Mouse (Mus musculus) liver, embryonic 14.5 days (tissue): ENCODE data around the gene Pcdh15. TPM values are rescaled to one million over a fixed set of nuclear protein-coding genes. Genes with fewer than 3 reads are reported as not detected.

Experiments used
- ATAC-seq: fragments of 200-750 bp; cut with Nextera tagmentation; 2 replicates; pipeline ENCODE4 v1.8.0; 2017; ENCODE audit warnings: moderate number of reproducible peaks, mild to moderate bottlenecking, moderate library complexity; ENCODE audit not compliant: insufficient read depth
- DNase-seq, 3 experiments: peaks; one replicate each; pipeline ENCODE4 v3.0.0-alpha.2; 2012 to 2013; ENCODE audit warnings: low read depth in 3 of 3, low spot score in 3 of 3
- H3K27ac ChIP-seq: fragments of 300-500 bp; sonication (generic); 2 replicates; pipeline ENCODE4 v1.5.1; 2014; ENCODE audit warnings: moderate library complexity, mild to moderate bottlenecking, control low read depth, inconsistent platforms
- H3K27me3 ChIP-seq: fragments of 300-500 bp; sonication (generic); 2 replicates; pipeline ENCODE4 v1.6.1; 2014; ENCODE audit warnings: mild to moderate bottlenecking, low read length, moderate library complexity; ENCODE audit not compliant: control insufficient read depth, insufficient read depth
- H3K36me3 ChIP-seq: fragments of 300-500 bp; sonication (generic); replicated peaks from 2 replicates; pipeline ENCODE4 v1.6.1; 2014; ENCODE audit warnings: low read depth; ENCODE audit not compliant: control insufficient read depth, insufficient read depth
- H3K4me1 ChIP-seq, 2 experiments: fragments of 200-500 bp in 1 of 2; fragments of 300-500 bp in 1 of 2; sonication (generic) in 1 of 2; replicated peaks; 2 replicates each; pipeline ENCODE4 v1.6.1; 2012 to 2014; ENCODE audit warnings: antibody characterized with exemption in 1 of 2, inconsistent platforms in 1 of 2, low read length in 1 of 2; ENCODE audit not compliant: control insufficient read depth in 2 of 2, insufficient read depth in 2 of 2
- H3K4me2 ChIP-seq: fragments of 300-500 bp; sonication (generic); 2 replicates; pipeline ENCODE4 v1.6.1; 2014; ENCODE audit warnings: low read depth, mild to moderate bottlenecking, control low read depth, moderate library complexity
- H3K4me3 ChIP-seq, 2 experiments: fragments of 200-500 bp in 1 of 2; fragments of 300-500 bp in 1 of 2; sonication (generic) in 1 of 2; 2 replicates each; pipeline ENCODE4 v1.5.1; 2012 to 2014; ENCODE audit warnings: low read depth in 2 of 2, low read length in 2 of 2, mild to moderate bottlenecking in 2 of 2, control low read depth in 1 of 2, inconsistent platforms in 1 of 2, moderate library complexity in 1 of 2; ENCODE audit not compliant: insufficient read depth in 1 of 2
- H3K9ac ChIP-seq: fragments of 300-500 bp; sonication (generic); replicated peaks from 2 replicates; pipeline ENCODE4 v1.6.1; 2014; ENCODE audit warnings: mild to moderate bottlenecking, control low read depth, moderate library complexity
- H3K9me3 ChIP-seq: fragments of 300-500 bp; sonication (generic); 2 replicates; pipeline ENCODE4 v1.6.1; 2016; ENCODE audit warnings: low read length, mixed read lengths; ENCODE audit not compliant: control insufficient read depth
- CTCF ChIP-seq: IDR thresholded peaks from 2 replicates; pipeline ENCODE4 v1.5.1; 2016; ENCODE audit warnings: antibody characterized with exemption, low read depth, control low read depth
- EP300 ChIP-seq: IDR thresholded peaks from 2 replicates; pipeline ENCODE4 v1.6.1; 2016; ENCODE audit warnings: antibody characterized with exemption, low read depth
- WGBS: fragments of 180-500 bp; shearing (Covaris S2); extraction: QIAGEN DNeasy Blood & Tissue Kit; methylation state at CpG from one replicate; pipeline ENCODE4 v1.1.7; 2014; ENCODE audit not compliant: insufficient replicate concordance; 5-methylcytosine and 5-hydroxymethylcytosine counted together
- polyA plus RNA-seq, 2 experiments: library from polyadenylated mRNA; depleted of rRNA in 1 of 2; stranded (reverse) in 1 of 2; unstranded in 1 of 2; fragments of >200 nt; fragmentation: Nextera tagmentation in 1 of 2; extraction: Ambion mirVana in 1 of 2; gene quantifications; 2 replicates each; pipeline versions ENCODE4 v1.2.1 to v1.2.3; 2012 to 2014

The Pcdh15 gene
- polyA plus RNA-seq, 2 experiments = 0.02 TPM; not detected in 1

- whole genome bisulfite sequencing = 57% methylated on average over 5 of the region's 5 CpGs
- TF ChIP-seq EP300 (no peak), CTCF (no peak)
- Histone ChIP-seq H3K27me3 (no peaks in the 10 kb centered on the region), H3K36me3 (no peaks in the 10 kb centered on the region), H3K4me3 (no peak overlapping the region), H3K27ac (no peak overlapping the region), H3K4me2 (no peak overlapping the region), H3K9ac (no peak overlapping the region), H3K4me1 (no peaks in the 10 kb centered on the region), H3K9me3 (no peaks in the 10 kb centered on the region)
- DNase-seq = no peak
- ATAC-seq = no peak
Measured at GRCm38 (mm10) chr10:73242294-73242693, 143.2 kb downstream of the Pcdh15 start.

GRCm38 (mm10) chr10:73280438-73280837, 181.3 kb downstream of the Pcdh15 start:
- Histone ChIP-seq H3K27ac (no peak overlapping the region), H3K4me2 (no peak overlapping the region), H3K36me3 (no peaks in the 10 kb centered on the region), H3K4me3 (no peak overlapping the region), H3K9me3 (no peaks in the 10 kb centered on the region), H3K27me3 (no peaks in the 10 kb centered on the region), H3K4me1 (no peaks in the 10 kb centered on the region), H3K9ac (no peak overlapping the region)
- ATAC-seq (no peak), DNase-seq (no peak)
- WGBS = 67% methylated on average over 4 of the region's 4 CpGs
- TF ChIP-seq CTCF (no peak), EP300 (no peak)

- Histone ChIP-seq H3K9me3 (no peaks in the 10 kb centered on the region), H3K27ac (no peak overlapping the region), H3K4me2 (no peak overlapping the region), H3K4me1 (no peaks in the 10 kb centered on the region), H3K9ac (no peak overlapping the region), H3K27me3 (no peaks in the 10 kb centered on the region), H3K4me3 (no peak overlapping the region), H3K36me3 (no peaks in the 10 kb centered on the region)
- ATAC-seq = no peak
- DNase-seq = no peak
- whole genome bisulfite sequencing = 43% methylated on average over 5 of the region's 5 CpGs
- TF ChIP-seq EP300 = no peak
- TF ChIP-seq CTCF = no peak
Measured at GRCm38 (mm10) chr10:73296456-73296855, 197.3 kb downstream of the Pcdh15 start.

GRCm38 (mm10) chr10:73301951-73302350, 202.8 kb downstream of the Pcdh15 start:
- H3K9me3 ChIP-seq = no peaks in the 10 kb centered on the region
- no peak for DNase-seq

GRCm38 (mm10) chr10:73306677-73307076, 207.5 kb downstream of the Pcdh15 start:
- Histone ChIP-seq H3K9me3 (no peaks in the 10 kb centered on the region; the same call in 1 of the 2 replicates), H3K4me2 (no peak overlapping the region), H3K27ac (no peak overlapping the region), H3K4me3 (no peak overlapping the region), H3K4me1 (no peaks in the 10 kb centered on the region), H3K27me3 (no peaks in the 10 kb centered on the region), H3K9ac (no peak overlapping the region), H3K36me3 (no peaks in the 10 kb centered on the region)
- DNase-seq (no peak), ATAC-seq (no peak)
- WGBS = 69% methylated on average over 1 of the region's 1 CpGs
- no peak for TF ChIP-seq EP300
- TF ChIP-seq CTCF = no peak

More at GRCm38 (mm10) chr10:73301951-73302350, 202.8 kb downstream of the Pcdh15 start:
- TF ChIP-seq CTCF (no peak), EP300 (no peak)
- H3K4me1 ChIP-seq = no peaks in the 10 kb centered on the region
- H3K4me3 ChIP-seq = no peak overlapping the region
- WGBS = 67% methylated on average over 8 of the region's 8 CpGs
- H3K27me3 ChIP-seq = no peaks in the 10 kb centered on the region
- no peak for ATAC-seq
- H3K27ac ChIP-seq = no peak overlapping the region
- no peak overlapping the region for H3K9ac ChIP-seq
- H3K36me3 ChIP-seq = no peaks in the 10 kb centered on the region
- no peak overlapping the region for H3K4me2 ChIP-seq
